Mouse (Mus musculus) midbrain, embryonic 14.5 days (tissue): Measurements from ENCODE around the gene Hbb-bt. TPM values are rescaled to one million over a fixed set of nuclear protein-coding genes. Genes with fewer than 3 reads are reported as not detected.
"Not testable (repeated sequence)": the region's sequence is repeated elsewhere in the genome, so short reads cannot be mapped to it uniquely, and the experiment has no call there.

Experiments
- ATAC-seq: fragments of 200-750 bp; cut with Nextera tagmentation; 2 replicates; pipeline ENCODE4 v1.8.0; 2017; ENCODE audit warnings: moderate number of reproducible peaks, moderate library complexity; ENCODE audit not compliant: low FRiP score, low TSS enrichment
- DNase-seq: peaks from one replicate; pipeline ENCODE4 v3.0.0-alpha.2; 2015
- H3K27ac ChIP-seq: fragments of 300-500 bp; sonication (generic); replicated peaks from 2 replicates; pipeline ENCODE4 v1.5.1; 2014; ENCODE audit warnings: mild to moderate bottlenecking, low read depth, low read length, moderate library complexity
- H3K27me3 ChIP-seq: fragments of 300-500 bp; sonication (generic); 2 replicates; pipeline ENCODE4 v1.6.1; 2014; ENCODE audit warnings: low read length, control low read depth, mixed read lengths; ENCODE audit not compliant: control insufficient read depth, insufficient read depth
- H3K36me3 ChIP-seq: fragments of 300-500 bp; sonication (generic); 2 replicates; pipeline ENCODE4 v1.6.1; 2014; ENCODE audit warnings: low read length, control low read depth; ENCODE audit not compliant: control insufficient read depth, insufficient read depth
- H3K4me1 ChIP-seq: fragments of 300-500 bp; sonication (generic); 2 replicates; pipeline ENCODE4 v1.6.1; 2014; ENCODE audit warnings: mild to moderate bottlenecking, antibody characterized with exemption, low read length, control low read depth; ENCODE audit not compliant: control insufficient read depth, insufficient read depth
- H3K4me2 ChIP-seq: fragments of 300-500 bp; sonication (generic); 2 replicates; pipeline ENCODE4 v1.6.1; 2014; ENCODE audit warnings: mild to moderate bottlenecking, low read length, moderate library complexity
- H3K4me3 ChIP-seq: fragments of 300-500 bp; sonication (generic); replicated peaks from 2 replicates; pipeline ENCODE4 v1.5.1; 2014; ENCODE audit warnings: low read depth, low read length
- H3K9ac ChIP-seq: fragments of 300-500 bp; sonication (generic); replicated peaks from 2 replicates; pipeline ENCODE4 v1.6.1; 2014; ENCODE audit warnings: mild to moderate bottlenecking, low read length, moderate library complexity
- H3K9me3 ChIP-seq: fragments of 300-500 bp; sonication (generic); 2 replicates; pipeline ENCODE4 v1.6.1; 2016; ENCODE audit warnings: low read length, control low read depth, mixed read lengths; ENCODE audit not compliant: control insufficient read depth
- WGBS: fragments of 180-500 bp; shearing (Covaris S2); extraction: QIAGEN DNeasy Blood & Tissue Kit; methylation state at CpG from one replicate; pipeline ENCODE4 v1.1.7; 2014; 5-methylcytosine and 5-hydroxymethylcytosine counted together
- polyA plus RNA-seq: library from polyadenylated mRNA; unstranded; fragments of >200 nt; fragmentation: Nextera tagmentation; extraction: Ambion mirVana; gene quantifications from 2 replicates; pipeline ENCODE4 v1.2.1, GENCODE M21; 2014

Hbb-bt gene
- polyA plus RNA-seq, 1 experiment from 2014 or later: 1,369 TPM

DNA sequence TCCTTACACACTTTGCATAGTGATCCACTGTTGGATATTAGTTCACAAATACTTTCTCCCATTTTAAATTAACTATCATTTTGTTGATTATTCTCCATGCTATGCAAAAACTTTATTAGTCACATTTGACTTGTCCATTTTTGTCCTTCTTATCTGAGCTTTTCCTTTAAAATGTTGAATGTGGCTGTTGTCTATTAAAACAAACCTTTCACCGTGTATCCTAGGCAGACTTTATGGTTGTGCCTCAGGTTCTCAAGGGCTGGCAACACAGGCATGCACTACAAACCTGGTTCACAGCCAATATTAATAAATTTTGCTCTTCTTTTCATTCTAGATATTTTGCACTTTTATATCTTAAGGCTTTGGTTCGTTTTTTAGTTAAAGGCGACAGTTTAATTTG, 3.0 kb downstream of the Hbb-bt start:
- DNase-seq (no peak), ATAC-seq (no peak)
- no peaks in the 10 kb centered on the region for H3K9me3 ChIP-seq
- H3K4me1 ChIP-seq: no peaks in the 10 kb centered on the region
- no peak overlapping the region for H3K4me2 ChIP-seq
- no peaks in the 10 kb centered on the region for H3K36me3 ChIP-seq
- no peak overlapping the region for H3K4me3 ChIP-seq
- 84% methylated on average over 3 of the region's 3 CpGs for WGBS
- no peaks in the 10 kb centered on the region for H3K27me3 ChIP-seq
- no peak overlapping the region for H3K9ac ChIP-seq
- no peak overlapping the region for H3K27ac ChIP-seq

DNA sequence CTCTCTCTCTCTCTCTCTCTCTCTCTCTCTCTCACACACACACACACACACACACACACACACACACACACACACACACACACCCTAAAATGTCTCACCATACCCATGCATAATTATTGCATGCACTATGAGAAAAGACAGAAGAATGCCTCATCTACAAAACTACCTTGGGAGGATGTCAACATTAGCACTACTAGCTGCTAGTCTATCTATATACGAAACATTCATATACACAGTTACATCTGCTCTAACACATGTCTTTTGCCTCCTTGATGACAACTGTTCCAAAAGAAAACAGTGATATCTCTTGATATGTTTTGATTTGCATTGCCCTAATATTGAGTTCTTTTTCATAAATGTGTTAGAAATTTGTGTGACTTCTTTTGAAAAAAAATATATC, 3.5 kb downstream of the Hbb-bt start:
- Histone ChIP-seq H3K27ac (no peak overlapping the region), H3K36me3 (no peaks in the 10 kb centered on the region), H3K4me3 (no peak overlapping the region), H3K9ac (no peak overlapping the region), H3K4me1 (no peaks in the 10 kb centered on the region), H3K27me3 (no peaks in the 10 kb centered on the region), H3K4me2 (no peak overlapping the region), H3K9me3 (no peaks in the 10 kb centered on the region)
- DNase-seq: no peak
- 82% methylated on average over 1 of the region's 1 CpGs for WGBS
- ATAC-seq: no peak

GRCm38 (mm10) chr7:103809801-103810155, 4.0 kb downstream of the Hbb-bt start:
- no peaks in the 10 kb centered on the region for H3K36me3 ChIP-seq
- DNase-seq (no peak), ATAC-seq (no peak)
- 74% methylated on average over 1 of the region's 1 CpGs for WGBS
- no peaks in the 10 kb centered on the region for H3K9me3 ChIP-seq
- H3K27ac ChIP-seq: no peak overlapping the region
- H3K27me3 ChIP-seq: no peaks in the 10 kb centered on the region
- no peak overlapping the region for H3K9ac ChIP-seq
- no peak overlapping the region for H3K4me2 ChIP-seq
- H3K4me3 ChIP-seq: no peak overlapping the region
- no peaks in the 10 kb centered on the region for H3K4me1 ChIP-seq

GRCm38 (mm10) chr7:103808971-103809800, 4.6 kb downstream of the Hbb-bt start:
- H3K9ac ChIP-seq: no peak overlapping the region
- DNase-seq (no peak), ATAC-seq (no peak)
- H3K4me3 ChIP-seq: no peak overlapping the region
- H3K36me3 ChIP-seq: no peaks in the 10 kb centered on the region
- no peaks in the 10 kb centered on the region for H3K9me3 ChIP-seq
- H3K4me1 ChIP-seq: no peaks in the 10 kb centered on the region
- WGBS: 73% methylated on average over 5 of the region's 5 CpGs
- H3K27me3 ChIP-seq: no peaks in the 10 kb centered on the region
- no peak overlapping the region for H3K27ac ChIP-seq
- no peak overlapping the region for H3K4me2 ChIP-seq

GRCm38 (mm10) chr7:103808120-103808519, 5.7 kb downstream of the Hbb-bt start:
- H3K4me2 ChIP-seq, H3K36me3 ChIP-seq, H3K9me3 ChIP-seq, H3K4me1 ChIP-seq, H3K27me3 ChIP-seq, H3K9ac ChIP-seq, ATAC-seq, DNase-seq, H3K4me3 ChIP-seq, H3K27ac ChIP-seq: not testable (repeated sequence)
- 79% methylated on average over 2 of the region's 2 CpGs for WGBS

- Histone ChIP-seq H3K27me3 (no peaks in the 10 kb centered on the region), H3K4me2 (no peak overlapping the region), H3K4me1 (no peaks in the 10 kb centered on the region), H3K9me3 (no peaks in the 10 kb centered on the region), H3K27ac (no peak overlapping the region), H3K4me3 (no peak overlapping the region), H3K36me3 (no peaks in the 10 kb centered on the region), H3K9ac (no peak overlapping the region)
- WGBS: 64% methylated on average over 1 of the region's 1 CpGs
- no peak for ATAC-seq
- DNase-seq: peak; percentile 74
Measured at GRCm38 (mm10) chr7:103806856-103807255, 6.9 kb downstream of the Hbb-bt start.

DNA sequence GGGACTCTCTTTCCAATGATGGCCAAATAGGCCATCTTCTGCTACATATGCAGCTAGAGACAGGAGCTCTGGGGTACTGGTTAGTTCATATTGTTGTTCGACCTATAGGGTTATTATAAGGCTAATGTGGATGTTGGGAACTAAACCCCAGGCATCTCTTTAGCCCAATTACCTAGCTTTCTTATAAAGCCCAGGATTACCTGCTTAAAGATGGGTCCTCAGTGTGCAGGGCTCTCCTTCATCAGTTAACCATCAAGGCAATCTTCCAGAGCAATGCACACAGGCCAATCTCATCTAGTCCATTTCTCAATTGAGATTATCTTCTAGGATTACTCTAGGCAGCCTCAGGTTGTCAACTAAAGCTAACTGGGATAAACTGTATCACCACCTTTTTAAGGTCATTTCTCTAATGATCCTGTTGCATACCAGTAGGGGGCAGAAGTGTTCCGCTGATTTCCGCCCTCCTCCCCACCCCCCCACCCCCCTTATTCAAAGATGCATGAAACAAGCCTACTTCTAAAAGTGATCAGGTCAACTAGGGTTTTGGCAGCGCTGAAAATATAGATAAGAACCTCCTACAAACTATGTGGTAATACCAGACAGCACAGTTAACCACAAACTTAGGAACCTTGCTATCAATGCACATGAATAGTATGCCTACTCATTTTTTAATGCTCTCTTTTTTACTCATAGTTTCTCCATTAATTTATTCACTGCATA, 21.0 kb downstream of the Hbb-bt start:
- no peaks in the 10 kb centered on the region for H3K36me3 ChIP-seq
- H3K4me1 ChIP-seq: no peaks in the 10 kb centered on the region
- ATAC-seq: no peak
- WGBS: 29% methylated on average over 4 of the region's 4 CpGs
- no peaks in the 10 kb centered on the region for H3K27me3 ChIP-seq
- no peak overlapping the region for H3K4me2 ChIP-seq
- no peak overlapping the region for H3K4me3 ChIP-seq
- no peaks in the 10 kb centered on the region for H3K9me3 ChIP-seq
- DNase-seq: no peak
- H3K27ac ChIP-seq: no peak overlapping the region
- H3K9ac ChIP-seq: no peak overlapping the region

GRCm38 (mm10) chr7:103791721-103792120, 22.1 kb downstream of the Hbb-bt start, which contains the start of gene Olfr67:
Gene Olfr67, minus strand, starts transcription at chr7:103791821.
- 86% methylated on average over 3 of the region's 3 CpGs for WGBS
- no peak for DNase-seq

DNA sequence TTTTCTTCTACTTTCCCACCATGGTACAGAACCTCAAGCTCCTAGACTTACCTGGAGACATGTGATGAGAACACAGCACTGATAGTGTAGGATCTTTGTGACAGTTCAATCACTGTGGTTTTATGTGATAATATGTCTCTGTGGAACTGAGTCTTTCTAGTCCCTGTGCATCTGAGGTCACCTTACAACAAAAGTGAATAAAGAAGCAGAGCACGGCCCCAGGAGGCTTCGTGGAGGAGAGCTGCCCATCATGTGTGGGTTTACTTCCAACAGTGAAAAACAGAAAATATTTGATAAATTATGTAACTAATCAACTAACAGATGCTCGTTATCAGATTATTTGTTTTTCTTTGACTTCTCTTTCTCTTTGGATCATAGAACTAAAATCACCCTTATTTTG, 34.2 kb downstream of the Hbb-bt start, which contains the start of gene Olfr68:
Gene Olfr68, minus strand, starts transcription at position 101 of the 400 bp plus-strand sequence.
- Histone ChIP-seq H3K36me3 (no peaks in the 10 kb centered on the region), H3K4me2 (no peak within 1 kb of the TSS), H3K27me3 (no peaks in the 10 kb centered on the region), H3K4me3 (no peak within 1 kb of the TSS), H3K27ac (no peak within 1 kb of the TSS), H3K9ac (no peak within 1 kb of the TSS), H3K9me3 (no peaks in the 10 kb centered on the region), H3K4me1 (no peaks in the 10 kb centered on the region)
- DNase-seq (no peak), ATAC-seq (no peak)
- 83% methylated on average over 3 of the region's 3 CpGs for WGBS

More at GRCm38 (mm10) chr7:103791721-103792120, 22.1 kb downstream of the Hbb-bt start, which contains the start of gene Olfr67:
- H3K27me3 ChIP-seq: no peaks in the 10 kb centered on the region
- H3K9me3 ChIP-seq: no peaks in the 10 kb centered on the region
- ATAC-seq: no peak
- H3K4me2 ChIP-seq: no peak within 1 kb of the TSS
- no peak within 1 kb of the TSS for H3K27ac ChIP-seq
- H3K4me3 ChIP-seq: no peak within 1 kb of the TSS
- no peak within 1 kb of the TSS for H3K9ac ChIP-seq
- H3K36me3 ChIP-seq: no peaks in the 10 kb centered on the region
- H3K4me1 ChIP-seq: no peaks in the 10 kb centered on the region
